Mouse (Mus musculus) neural tube, embryonic 15.5 days (tissue): Measurements from ENCODE around the gene AU015836. TPM values are rescaled to one million over a fixed set of nuclear protein-coding genes. Genes with fewer than 3 reads are reported as not detected.
"Not testable (repeated sequence)": the region's sequence is repeated elsewhere in the genome, so short reads cannot be mapped to it uniquely, and the experiment has no call there.

ENCODE experiments used
- ATAC-seq: fragments of 200-750 bp; cut with Nextera tagmentation; 2 replicates; pipeline ENCODE4 v1.8.0; 2017; ENCODE audit warnings: mild to moderate bottlenecking, moderate TSS enrichment, moderate library complexity; ENCODE audit not compliant: low FRiP score
- H3K27ac ChIP-seq: fragments of 300-500 bp; sonication (generic); replicated peaks from 2 replicates; pipeline ENCODE4 v1.5.1; 2015; ENCODE audit warnings: mild to moderate bottlenecking, inconsistent platforms
- H3K27me3 ChIP-seq: fragments of 300-500 bp; sonication (generic); replicated peaks from 2 replicates; pipeline ENCODE4 v1.6.1; 2015; ENCODE audit warnings: inconsistent platforms
- H3K36me3 ChIP-seq: fragments of 300-500 bp; sonication (generic); 2 replicates; pipeline ENCODE4 v1.6.1; 2015; ENCODE audit warnings: inconsistent platforms
- H3K4me1 ChIP-seq: fragments of 300-500 bp; sonication (generic); 2 replicates; pipeline ENCODE4 v1.6.1; 2015; ENCODE audit warnings: inconsistent platforms
- H3K4me2 ChIP-seq: fragments of 300-500 bp; sonication (generic); 2 replicates; pipeline ENCODE4 v1.6.1; 2015; ENCODE audit warnings: inconsistent platforms, mild to moderate bottlenecking, moderate library complexity
- H3K4me3 ChIP-seq: fragments of 300-500 bp; sonication (generic); replicated peaks from 2 replicates; pipeline ENCODE4 v1.5.1; 2015; ENCODE audit warnings: mild to moderate bottlenecking, inconsistent platforms
- H3K9ac ChIP-seq: fragments of 300-500 bp; sonication (generic); replicated peaks from 2 replicates; pipeline ENCODE4 v1.6.1; 2015; ENCODE audit warnings: mild to moderate bottlenecking, inconsistent platforms
- H3K9me3 ChIP-seq: fragments of 300-500 bp; sonication (generic); replicated peaks from 2 replicates; pipeline ENCODE4 v1.6.1; 2016; ENCODE audit warnings: inconsistent platforms
- WGBS: fragments of 180-500 bp; shearing (Covaris S2); methylation state at CpG from one replicate; pipeline ENCODE4 v1.1.7; 2015; ENCODE audit warnings: mixed read lengths; 5-methylcytosine and 5-hydroxymethylcytosine counted together
- polyA plus RNA-seq: library from polyadenylated mRNA; unstranded; fragments of >200 nt; fragmentation: Nextera tagmentation; extraction: Ambion mirVana; gene quantifications from 2 replicates; pipeline ENCODE4 v1.2.1, GENCODE M21; 2015

AU015836 gene
- not detected in 2 replicates for polyA plus RNA-seq

DNA sequence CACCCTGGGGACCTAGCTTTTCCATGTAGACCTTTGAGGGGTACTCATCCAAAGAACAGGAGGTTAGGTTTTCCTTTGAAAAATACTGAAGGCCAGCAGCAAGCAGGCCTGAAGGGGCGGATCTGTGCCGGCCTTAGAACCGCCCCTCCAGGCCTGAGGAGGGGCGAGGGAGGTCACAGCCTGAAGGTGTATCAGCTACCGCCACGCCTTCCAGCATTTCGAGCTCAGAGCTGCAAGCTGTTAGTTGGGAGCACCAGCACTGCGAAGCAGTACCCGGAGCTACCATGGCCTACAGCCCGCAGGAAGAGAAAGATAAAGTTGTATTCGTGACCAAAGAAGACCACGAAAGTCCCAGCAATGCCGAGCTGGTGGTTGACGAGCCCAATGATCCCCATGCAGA, at the start of gene AU015836:
TSS of gene AU015836 (plus strand) at position 216 of the 400 bp plus-strand sequence.
- H3K4me3 ChIP-seq: no peak within 1 kb of the TSS
- no peak for ATAC-seq
- no peaks in the 10 kb centered on the region for H3K4me1 ChIP-seq
- no peak within 1 kb of the TSS for H3K9ac ChIP-seq
- no peaks in the 10 kb centered on the region for H3K36me3 ChIP-seq
- no peaks in the 10 kb centered on the region; the same call in 1 of the 2 replicates for H3K27me3 ChIP-seq
- H3K27ac ChIP-seq: no peak within 1 kb of the TSS
- H3K9me3 ChIP-seq: no peaks in the 10 kb centered on the region
- WGBS: 63% methylated on average over 14 of the region's 14 CpGs
- H3K4me2 ChIP-seq: no peak within 1 kb of the TSS

DNA sequence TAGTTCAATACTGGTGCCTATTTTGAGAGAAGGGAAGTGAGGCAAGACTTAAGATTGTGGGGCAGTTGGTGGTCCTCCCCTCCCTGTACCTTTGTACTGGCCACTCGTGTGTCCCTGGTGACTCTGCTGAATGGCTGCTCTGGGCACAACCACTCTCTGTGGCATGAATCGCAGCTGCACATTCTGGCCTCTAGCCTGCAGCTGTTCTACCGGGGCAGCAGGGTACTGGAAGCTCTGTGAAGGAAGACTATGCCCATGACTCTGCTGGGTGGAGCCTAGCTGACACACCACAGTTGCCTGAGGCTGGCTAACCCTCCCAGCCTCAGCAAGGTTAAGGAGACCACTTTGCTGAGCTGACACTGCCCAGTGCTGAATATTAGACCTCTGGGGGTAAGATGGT, 49.4 kb upstream of the AU015836 start:
- Histone ChIP-seq H3K4me3 (no peak overlapping the region), H3K27ac (no peak overlapping the region), H3K9me3 (no peaks in the 10 kb centered on the region; the same call in 1 of the 2 replicates), H3K36me3 (no peaks in the 10 kb centered on the region), H3K27me3 (no peaks in the 10 kb centered on the region), H3K4me2 (no peak overlapping the region), H3K9ac (no peak overlapping the region), H3K4me1 (no peaks in the 10 kb centered on the region)
- WGBS: 62% methylated on average over 3 of the region's 3 CpGs
- ATAC-seq: no peak

DNA sequence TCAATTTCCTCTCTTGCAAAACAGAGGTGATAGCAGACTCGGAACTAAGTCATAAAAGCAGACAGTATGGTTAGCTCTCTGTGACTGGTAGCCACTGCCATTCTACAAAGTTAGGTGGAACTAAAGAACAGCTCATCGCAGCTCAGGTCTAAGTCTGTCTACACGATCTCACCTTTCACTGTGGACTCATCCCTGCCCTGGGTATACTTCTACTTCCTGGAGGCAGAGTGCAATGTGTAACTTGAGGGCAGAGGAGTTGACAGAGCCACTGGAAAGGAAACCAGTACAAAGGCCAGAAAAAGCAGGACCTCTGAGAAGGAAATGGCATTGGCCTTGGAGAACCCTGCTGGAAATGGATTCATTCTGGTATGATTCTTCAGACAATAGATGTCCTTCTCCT, 40.1 kb upstream of the AU015836 start:
- Histone ChIP-seq H3K27ac (no peak overlapping the region), H3K4me3 (no peak overlapping the region), H3K4me1 (no peaks in the 10 kb centered on the region), H3K9me3 (no peaks in the 10 kb centered on the region), H3K9ac (no peak overlapping the region), H3K27me3 (no peaks in the 10 kb centered on the region), H3K36me3 (no peaks in the 10 kb centered on the region), H3K4me2 (no peak overlapping the region)
- WGBS: 81% methylated on average over 3 of the region's 3 CpGs
- no peak for ATAC-seq

DNA sequence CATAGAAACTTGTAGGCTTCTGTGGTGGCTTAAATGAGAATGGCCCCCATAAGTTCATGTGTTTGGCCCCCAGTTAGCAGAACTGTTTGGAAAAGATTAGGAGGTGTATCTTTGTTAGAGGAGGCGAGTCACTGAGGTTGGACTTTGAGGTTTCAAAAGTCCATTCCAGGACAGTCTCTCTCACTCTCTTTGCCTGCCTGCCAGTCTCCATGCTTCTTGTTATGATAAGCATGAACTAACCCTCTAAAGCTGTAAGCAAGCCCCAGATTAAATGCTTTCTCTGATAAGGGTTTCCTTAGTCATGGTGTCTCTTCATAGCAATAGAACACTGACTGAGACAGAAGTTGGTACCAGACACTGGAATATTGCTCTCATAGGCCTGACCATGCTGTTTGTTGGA, 39.7 kb upstream of the AU015836 start:
- H3K36me3 ChIP-seq: no peaks in the 10 kb centered on the region
- no peak overlapping the region for H3K4me2 ChIP-seq
- H3K4me1 ChIP-seq: no peaks in the 10 kb centered on the region
- no peak overlapping the region for H3K27ac ChIP-seq
- no peaks in the 10 kb centered on the region for H3K27me3 ChIP-seq
- H3K4me3 ChIP-seq: no peak overlapping the region
- no peak for ATAC-seq
- H3K9ac ChIP-seq: no peak overlapping the region
- WGBS: 90% methylated on average over 1 of the region's 1 CpGs
- no peaks in the 10 kb centered on the region for H3K9me3 ChIP-seq

DNA sequence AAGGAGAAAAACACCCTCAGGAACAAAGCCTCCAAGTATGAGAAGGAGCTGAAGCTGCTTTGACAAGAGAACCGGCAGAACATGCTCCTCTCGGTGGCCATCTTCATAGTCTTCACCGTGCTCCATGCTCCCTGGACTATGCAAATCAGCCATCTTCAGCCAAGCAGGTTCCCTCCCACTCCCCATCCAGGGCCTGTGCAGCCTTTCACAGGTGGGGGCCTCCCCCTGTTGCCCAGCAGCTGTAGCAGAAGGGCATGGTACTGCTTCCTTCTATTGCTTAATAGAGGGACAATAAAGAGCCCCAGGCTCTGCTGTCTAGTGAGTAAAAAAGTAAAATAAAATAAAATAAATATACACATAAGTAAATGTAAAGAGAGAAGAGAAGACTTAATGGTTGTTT, 36.8 kb upstream of the AU015836 start:
- Histone ChIP-seq H3K27me3 (no peaks in the 10 kb centered on the region), H3K27ac (no peak overlapping the region), H3K4me1 (no peaks in the 10 kb centered on the region), H3K4me3 (no peak overlapping the region), H3K9me3 (no peaks in the 10 kb centered on the region), H3K9ac (no peak overlapping the region), H3K36me3 (no peaks in the 10 kb centered on the region), H3K4me2 (no peak overlapping the region)
- 75% methylated on average over 3 of the region's 3 CpGs for WGBS
- ATAC-seq: no peak

DNA sequence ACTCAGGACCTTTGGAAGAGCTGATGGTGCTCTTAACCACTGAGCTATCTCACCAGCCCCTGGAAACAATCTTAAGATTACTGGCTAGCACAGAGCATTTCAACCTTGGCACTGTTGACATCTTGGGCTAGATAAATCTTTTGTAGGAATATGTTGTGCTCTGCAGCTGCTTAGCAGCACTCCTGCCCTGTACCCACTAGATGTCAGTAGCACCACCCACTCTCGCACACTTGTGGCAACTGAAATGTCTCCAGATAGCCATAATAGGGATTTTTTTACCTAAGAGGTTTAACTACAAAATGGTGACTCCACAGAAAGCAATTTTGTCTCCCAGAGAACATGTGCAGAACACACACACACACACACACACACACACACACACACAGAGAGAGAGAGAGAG, 11.7 kb upstream of the AU015836 start:
- H3K27ac ChIP-seq: no peak overlapping the region
- H3K4me2 ChIP-seq: no peak overlapping the region
- no peaks in the 10 kb centered on the region for H3K36me3 ChIP-seq
- 36% methylated on average over 1 of the region's 1 CpGs for WGBS
- H3K27me3 ChIP-seq: peaks cover 7% of the 10 kb centered on the region; the same call in 1 of the 2 replicates
- no peaks in the 10 kb centered on the region for H3K4me1 ChIP-seq
- no peak overlapping the region for H3K4me3 ChIP-seq
- ATAC-seq: no peak
- no peak overlapping the region for H3K9ac ChIP-seq
- no peaks in the 10 kb centered on the region for H3K9me3 ChIP-seq

DNA sequence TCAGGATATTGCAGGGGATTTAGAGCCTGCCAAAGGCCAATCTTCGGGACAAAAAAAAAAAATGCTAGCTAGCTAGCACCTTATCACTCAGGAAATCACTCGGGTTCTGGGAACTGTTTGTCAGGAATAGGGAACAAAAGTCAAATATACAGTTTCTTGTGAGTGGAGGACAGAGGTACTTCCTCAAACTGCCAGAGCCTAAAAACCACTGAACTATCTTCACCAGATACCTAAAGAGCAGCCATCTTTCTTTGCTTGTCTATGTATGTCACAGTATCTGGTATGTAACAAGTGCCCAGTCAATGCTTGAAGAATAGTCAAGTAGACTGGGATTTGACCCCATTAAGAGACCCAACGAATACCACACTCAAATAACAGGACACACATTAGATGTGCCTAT, 10.0 kb upstream of the AU015836 start:
- H3K9me3 ChIP-seq: no peaks in the 10 kb centered on the region
- no peak overlapping the region for H3K4me2 ChIP-seq
- no peak overlapping the region for H3K9ac ChIP-seq
- no peaks in the 10 kb centered on the region for H3K4me1 ChIP-seq
- no peaks in the 10 kb centered on the region for H3K36me3 ChIP-seq
- WGBS: 69% methylated on average over 3 of the region's 3 CpGs
- H3K27ac ChIP-seq: no peak overlapping the region
- H3K27me3 ChIP-seq: peaks cover 10% of the 10 kb centered on the region; the same call in 1 of the 2 replicates
- ATAC-seq: no peak
- H3K4me3 ChIP-seq: no peak overlapping the region

DNA sequence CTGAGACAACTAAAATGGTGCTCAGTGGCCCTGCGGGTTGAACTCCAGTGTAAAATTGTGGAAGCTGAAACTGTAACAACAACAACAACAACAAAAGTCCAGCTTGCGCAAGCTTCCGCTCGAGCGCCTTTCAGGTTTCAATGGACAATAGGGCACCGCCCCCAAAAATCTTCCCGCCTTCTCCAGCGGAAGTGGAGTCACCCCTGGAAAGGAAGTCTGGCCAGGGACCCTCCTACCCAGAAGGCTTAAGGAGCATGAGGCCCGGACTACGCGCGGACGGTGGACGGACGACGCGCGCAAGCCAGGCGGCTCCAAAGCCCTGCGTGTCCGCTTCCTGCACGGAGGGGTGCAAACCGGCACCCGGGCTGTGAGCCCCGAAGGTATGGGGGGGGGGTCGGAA, 11.9 kb downstream of the AU015836 start:
- Histone ChIP-seq H3K4me1 (no peaks in the 10 kb centered on the region), H3K27me3 (0 out of 2 replicates have a peak, but pooled peaks cover 8% of the 10 kb centered on the region), H3K36me3 (no peaks in the 10 kb centered on the region), H3K9ac (no peak overlapping the region), H3K4me3 (no peak overlapping the region), H3K27ac (no peak overlapping the region), H3K4me2 (no peak overlapping the region), H3K9me3 (no peaks in the 10 kb centered on the region)
- ATAC-seq: no peak
- WGBS: 90% methylated on average over 26 of the region's 26 CpGs

DNA sequence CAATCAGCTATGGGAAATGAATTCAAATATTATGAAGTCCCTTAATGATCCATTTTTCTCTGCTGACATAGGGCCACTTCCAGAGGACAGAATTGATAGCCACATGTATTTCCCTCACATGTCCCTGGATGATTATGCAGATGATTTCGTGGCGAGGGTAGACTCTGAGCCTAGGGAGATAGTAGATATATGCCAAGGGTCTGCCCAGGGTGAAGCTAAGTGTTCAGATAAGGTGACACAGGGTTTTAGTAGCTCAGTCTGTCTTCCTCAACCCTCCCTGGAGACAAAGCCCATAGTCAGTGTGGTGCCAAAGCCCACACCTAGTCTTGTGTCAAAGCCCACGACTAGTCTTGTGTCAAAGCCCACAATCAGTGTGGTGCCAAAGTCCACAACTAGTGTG, 13.7 kb downstream of the AU015836 start:
- 91% methylated on average over 3 of the region's 3 CpGs for WGBS
- Histone ChIP-seq H3K4me2 (no peak overlapping the region), H3K4me1 (no peaks in the 10 kb centered on the region), H3K27me3 (peaks cover 14% of the 10 kb centered on the region; the same call in 1 of the 2 replicates), H3K4me3 (no peak overlapping the region), H3K9me3 (no peaks in the 10 kb centered on the region), H3K36me3 (no peaks in the 10 kb centered on the region), H3K9ac (no peak overlapping the region), H3K27ac (no peak overlapping the region)
- no peak for ATAC-seq

DNA sequence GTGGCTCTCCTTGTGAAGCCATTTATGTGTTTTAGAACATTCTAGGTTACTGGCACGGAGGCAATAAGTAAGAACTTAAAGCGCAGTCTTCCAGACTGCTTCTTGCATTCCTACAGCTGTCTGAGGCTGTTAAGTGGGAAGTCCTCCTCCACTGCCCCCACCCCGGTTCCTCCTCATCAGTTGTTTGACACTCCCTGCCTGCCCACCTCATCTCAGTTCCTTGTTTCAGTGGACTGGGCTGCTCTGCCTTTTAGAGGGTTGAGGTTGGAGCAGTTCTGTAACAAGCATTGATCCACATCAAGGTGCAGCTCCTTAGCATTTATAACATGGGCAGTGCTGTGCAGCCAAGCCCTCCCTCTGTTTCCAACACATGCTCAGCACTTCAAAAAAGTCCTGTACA, 16.6 kb downstream of the AU015836 start:
- peaks cover 30% of the 10 kb centered on the region for H3K27me3 ChIP-seq
- not testable (repeated sequence) for ATAC-seq, H3K4me3 ChIP-seq, H3K9me3 ChIP-seq, H3K9ac ChIP-seq, H3K36me3 ChIP-seq, H3K27ac ChIP-seq, H3K4me1 ChIP-seq, H3K4me2 ChIP-seq
- 65% methylated on average over 3 of the region's 3 CpGs for WGBS

DNA sequence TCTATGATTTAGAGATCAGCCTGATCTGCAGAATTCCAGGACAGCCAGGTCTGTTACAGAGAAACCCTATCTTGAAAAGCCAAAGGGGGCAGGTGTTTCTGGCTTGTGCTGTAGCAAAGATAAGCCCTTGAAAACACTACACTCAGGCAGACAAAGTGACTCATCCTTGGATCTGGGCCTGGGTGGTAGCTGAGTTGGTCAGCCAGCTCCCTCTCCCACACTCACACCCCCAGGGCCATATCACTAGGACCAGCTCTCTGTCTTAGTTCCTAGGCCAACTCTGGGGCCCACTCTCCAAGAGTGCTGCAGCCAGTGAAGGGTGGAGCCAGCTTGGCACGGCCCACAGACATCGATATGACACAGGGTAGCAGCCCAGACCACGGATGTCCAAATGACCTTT, 38.5 kb downstream of the AU015836 start:
- Histone ChIP-seq H3K4me3 (no peak overlapping the region), H3K27ac (no peak overlapping the region), H3K9me3 (no peaks in the 10 kb centered on the region), H3K4me2 (no peak overlapping the region), H3K4me1 (no peaks in the 10 kb centered on the region), H3K27me3 (peaks cover 30% of the 10 kb centered on the region), H3K36me3 (no peaks in the 10 kb centered on the region), H3K9ac (no peak overlapping the region)
- whole genome bisulfite sequencing: 97% methylated on average over 3 of the region's 3 CpGs
- no peak for ATAC-seq

DNA sequence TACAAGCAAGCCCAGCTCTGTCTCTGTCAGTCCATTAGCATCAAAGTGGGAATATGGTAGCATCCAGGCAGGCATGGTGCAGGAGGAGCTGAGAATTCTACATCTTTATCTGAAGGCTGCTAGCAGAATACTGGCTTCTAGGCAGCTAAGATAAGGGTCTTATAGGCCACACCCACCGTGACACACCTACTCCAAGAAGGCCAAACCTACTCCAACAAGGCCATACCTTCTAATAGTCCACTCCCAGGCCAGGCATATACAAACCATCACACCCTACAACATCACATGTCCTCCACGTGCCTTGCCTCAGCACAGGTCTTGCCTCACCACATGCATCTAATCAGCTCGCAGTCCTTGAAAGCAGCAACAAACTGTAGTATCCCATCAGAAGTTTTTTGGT, 41.0 kb downstream of the AU015836 start:
- Histone ChIP-seq H3K4me1 (no peaks in the 10 kb centered on the region), H3K36me3 (no peaks in the 10 kb centered on the region), H3K4me2 (no peak overlapping the region), H3K9me3 (no peaks in the 10 kb centered on the region), H3K27ac (no peak overlapping the region), H3K4me3 (no peak overlapping the region), H3K9ac (no peak overlapping the region), H3K27me3 (peaks cover 43% of the 10 kb centered on the region)
- ATAC-seq: no peak
- WGBS: 82% methylated on average over 3 of the region's 3 CpGs

DNA sequence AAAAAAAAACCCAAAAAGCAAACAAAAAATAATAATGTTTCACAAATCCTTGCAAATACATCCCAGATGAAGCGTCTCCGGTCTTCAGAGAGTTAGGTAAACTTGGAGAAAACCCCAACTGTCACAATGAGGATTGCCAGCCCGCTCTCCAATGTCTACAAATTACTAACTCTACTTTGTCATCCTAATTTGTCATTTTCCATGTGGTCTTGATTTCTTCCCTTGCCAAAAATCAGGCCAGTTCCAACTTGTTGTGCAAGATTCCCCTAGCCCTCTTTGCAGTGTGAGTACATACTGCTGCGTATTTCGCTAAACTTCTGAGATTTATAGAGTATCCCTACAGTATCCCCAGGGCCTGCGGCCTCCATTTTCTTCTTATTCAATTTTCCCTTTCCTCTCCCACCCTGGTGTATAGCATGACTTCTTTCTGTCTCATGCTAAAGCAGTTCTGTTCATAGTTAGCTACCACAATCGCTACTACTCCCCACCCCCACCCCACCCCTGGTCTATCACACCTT, 43.3 kb downstream of the AU015836 start:
- no peak for ATAC-seq
- H3K9me3 ChIP-seq: no peaks in the 10 kb centered on the region
- no peak overlapping the region for H3K27ac ChIP-seq
- no peak overlapping the region for H3K9ac ChIP-seq
- H3K36me3 ChIP-seq: no peaks in the 10 kb centered on the region
- H3K4me3 ChIP-seq: no peak overlapping the region
- H3K27me3 ChIP-seq: peaks cover 48% of the 10 kb centered on the region
- H3K4me1 ChIP-seq: no peaks in the 10 kb centered on the region
- H3K4me2 ChIP-seq: no peak overlapping the region
- 84% methylated on average over 7 of the region's 7 CpGs for whole genome bisulfite sequencing
